Mouse (Mus musculus) kidney, adult 8-10 months (tissue): ENCODE results near the gene Gm4216.
"Not testable (repeated sequence)": the region's sequence is repeated elsewhere in the genome, so short reads cannot be mapped to it uniquely, and the experiment has no call there.

Experiments
- DNase-seq, 2 experiments: peaks; one replicate each; pipeline ENCODE4 v3.0.0; 2022

Gm4216 gene

DNA sequence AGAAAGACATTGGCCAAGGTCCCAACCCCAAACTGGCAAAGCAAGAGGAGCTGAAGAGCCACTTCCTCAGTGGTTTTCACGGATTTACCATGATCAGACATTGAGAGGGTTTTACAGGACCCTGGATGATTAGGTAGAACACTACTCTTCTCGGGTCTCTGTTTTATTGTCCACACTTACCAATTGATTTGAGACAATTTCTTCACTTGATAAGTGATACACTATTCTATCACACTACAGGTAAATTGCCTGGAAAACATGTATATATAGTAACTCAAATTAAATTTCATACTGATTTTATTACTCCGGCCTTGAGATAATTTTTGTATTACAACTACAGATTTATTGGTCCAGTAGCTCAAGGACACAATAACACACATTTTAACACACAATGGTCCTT lies at the start of gene Gm4216:
Gm4216 (minus strand) TSS at position 101 of the 400 bp plus-strand sequence.
- DNase-seq = not testable (repeated sequence)

- not testable (repeated sequence) for DNase-seq
Measured at GRCm38 (mm10) chr7:23067356-23067755, 47.6 kb upstream of the Gm4216 start, which contains the start of gene Gm8720. Gene Gm8720, minus strand, starts transcription at chr7:23067456.

GRCm38 (mm10) chr7:23055240-23055639 lies 35.5 kb upstream of the Gm4216 start, which contains the start of gene Vmn1r163:
Gene Vmn1r163, plus strand, starts transcription at chr7:23055540.
- DNase-seq = not testable (repeated sequence)

GRCm38 (mm10) chr7:22984573-22984972 lies 35.1 kb downstream of the Gm4216 start, which contains the start of gene Gm4214:
Gene Gm4214, minus strand, starts transcription at chr7:22984673.
- not testable (repeated sequence) for DNase-seq
